Mouse (Mus musculus) kidney, adult 18-20 months (tissue): ENCODE data around the gene Svs3b.
"Not testable (repeated sequence)": the region's sequence is repeated elsewhere in the genome, so short reads cannot be mapped to it uniquely, and the experiment has no call there.

Experiments
- DNase-seq: peaks from one replicate; pipeline ENCODE4 v3.0.0; 2021

Gene Svs3b

GRCm38 (mm10) chr2:164256540-164256939 lies at the start of gene Svs3b:
Gene Svs3b (minus strand): TSS chr2:164256640.
- not testable (repeated sequence) for DNase-seq

- DNase-seq = not testable (repeated sequence)
Measured at GRCm38 (mm10) chr2:164288968-164289367, 32.5 kb upstream of the Svs3b start, which contains the start of gene Svs3a. Gene Svs3a (plus strand): TSS chr2:164289268.

GRCm38 (mm10) chr2:164278359-164278758 lies 21.9 kb upstream of the Svs3b start, which contains the start of gene Svs4:
Gene Svs4 (minus strand): TSS chr2:164278459.
- no peak for DNase-seq

GRCm38 (mm10) chr2:164238366-164238765 lies 18.1 kb downstream of the Svs3b start, which contains the start of gene Svs2:
Gene Svs2 (minus strand): TSS chr2:164238466.
- DNase-seq = no peak

- DNase-seq = no peak
Measured at GRCm38 (mm10) chr2:164232671-164233070, 23.8 kb downstream of the Svs3b start.

- DNase-seq = no peak
Measured at GRCm38 (mm10) chr2:164228361-164229070, 27.9 kb downstream of the Svs3b start.

GRCm38 (mm10) chr2:164221522-164221921 lies 34.9 kb downstream of the Svs3b start, which contains the start of gene Wfdc15b:
Gene Wfdc15b (minus strand): TSS chr2:164221660.
- DNase-seq = peak; percentile 30

- DNase-seq = no peak
Measured at GRCm38 (mm10) chr2:164219295-164219694, 37.1 kb downstream of the Svs3b start.

GRCm38 (mm10) chr2:164212711-164213110 lies 43.7 kb downstream of the Svs3b start:
- DNase-seq = no peak

- no peak for DNase-seq
Measured at GRCm38 (mm10) chr2:164210892-164211291, 45.5 kb downstream of the Svs3b start.

GRCm38 (mm10) chr2:164206676-164207075 lies 49.8 kb downstream of the Svs3b start:
- DNase-seq = no peak

GRCm38 (mm10) chr2:164206011-164206410 lies 50.4 kb downstream of the Svs3b start:
- DNase-seq = peak; percentile 42
